Mouse (Mus musculus): Measurements from ENCODE around the gene Palmd. TPM values are rescaled to one million over a fixed set of nuclear protein-coding genes. Genes with fewer than 3 reads are reported as not detected.

Palmd gene
- polyA plus RNA-seq, 1 experiment from 2014 or later: 6.6 TPM

- H3K4me2 ChIP-seq (ENCODE audit: low read depth, low read length, severe bottlenecking): no peak overlapping the region
- WGBS: 88% methylated on average over 4 of the region's 4 CpGs
- no peak overlapping the region for H3K9ac ChIP-seq (ENCODE audit: low read length)
- no peak for DNase-seq (ENCODE audit: low spot score)
- H3K4me3 ChIP-seq (ENCODE audit: low read depth, low read length): no peak overlapping the region
- no peak for ATAC-seq (replicated peaks; ENCODE audit: low FRiP score)
- no peaks in the 10 kb centered on the region for H3K9me3 ChIP-seq (ENCODE audit: control insufficient read depth, low read length)
- no peaks in the 10 kb centered on the region for H3K36me3 ChIP-seq (ENCODE audit: control insufficient read depth, insufficient read depth, low read length)
- no peaks in the 10 kb centered on the region for H3K4me1 ChIP-seq (replicated peaks; ENCODE audit: control insufficient read depth, insufficient read depth, low read length)
- no peaks in the 10 kb centered on the region for H3K27me3 ChIP-seq (ENCODE audit: control insufficient read depth, insufficient read depth, low read length)
- no peak overlapping the region for H3K27ac ChIP-seq (ENCODE audit: low read depth, low read length)
Observed at GRCm38 (mm10) chr3:116928994-116929393, 39.8 kb downstream of the Palmd start.

DNA sequence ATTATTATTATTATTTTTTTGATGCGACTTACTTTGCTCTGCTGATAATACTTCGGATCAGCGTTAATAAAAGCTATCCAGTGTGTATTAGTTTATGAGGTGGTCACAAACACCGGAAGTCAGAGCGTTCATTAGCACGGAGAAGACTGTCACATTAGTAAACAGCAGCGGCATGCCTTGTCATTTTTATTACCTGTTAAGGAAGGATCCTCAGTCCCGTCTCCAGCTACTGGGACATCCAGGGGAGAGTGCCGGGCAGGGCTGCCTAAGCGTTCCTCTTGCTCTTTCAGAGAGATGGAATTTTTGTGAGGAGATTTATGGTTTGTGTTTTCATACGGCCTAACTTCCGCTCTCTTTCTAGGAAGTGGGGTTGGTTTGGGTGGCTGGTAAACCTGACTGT lies 45.7 kb downstream of the Palmd start:
- no peak for ATAC-seq (replicated peaks; ENCODE audit: low FRiP score)
- H3K9me3 ChIP-seq (ENCODE audit: control insufficient read depth, low read length): no peaks in the 10 kb centered on the region
- no peaks in the 10 kb centered on the region for H3K27me3 ChIP-seq (ENCODE audit: control insufficient read depth, insufficient read depth, low read length)
- H3K4me2 ChIP-seq (ENCODE audit: low read depth, low read length, severe bottlenecking): no peak overlapping the region
- H3K4me1 ChIP-seq (replicated peaks; ENCODE audit: control insufficient read depth, insufficient read depth, low read length): no peaks in the 10 kb centered on the region
- WGBS: 91% methylated on average over 12 of the region's 12 CpGs
- H3K4me3 ChIP-seq (ENCODE audit: low read depth, low read length): no peak overlapping the region
- H3K36me3 ChIP-seq (ENCODE audit: control insufficient read depth, insufficient read depth, low read length): no peaks in the 10 kb centered on the region
- no peak overlapping the region for H3K9ac ChIP-seq (ENCODE audit: low read length)
- DNase-seq (ENCODE audit: low spot score): no peak
- no peak overlapping the region for H3K27ac ChIP-seq (ENCODE audit: low read depth, low read length)

DNA sequence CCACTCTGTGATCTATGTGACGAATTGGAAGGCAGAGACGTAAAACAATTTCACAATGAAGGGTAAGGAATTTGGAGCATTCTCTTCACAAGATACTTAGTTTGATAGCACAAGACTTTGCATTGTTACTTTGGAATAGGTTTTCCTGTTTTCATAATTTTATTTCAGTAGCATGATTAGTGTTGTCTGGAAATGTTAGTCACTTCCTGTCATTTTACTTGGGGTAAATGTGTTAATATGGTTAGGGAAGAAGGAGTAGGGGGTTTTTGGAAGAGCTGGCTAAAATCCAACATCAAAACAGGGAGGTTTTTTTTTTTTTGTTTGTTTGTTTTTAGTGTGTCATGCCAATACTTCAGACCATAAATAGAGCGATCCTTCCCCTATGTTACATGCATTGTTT lies 47.3 kb downstream of the Palmd start:
- no peak overlapping the region for H3K27ac ChIP-seq (ENCODE audit: low read depth, low read length)
- no peak for DNase-seq (ENCODE audit: low spot score)
- H3K4me2 ChIP-seq (ENCODE audit: low read depth, low read length, severe bottlenecking): no peak overlapping the region
- no peaks in the 10 kb centered on the region for H3K9me3 ChIP-seq (ENCODE audit: control insufficient read depth, low read length)
- H3K4me3 ChIP-seq (ENCODE audit: low read depth, low read length): no peak overlapping the region
- no peaks in the 10 kb centered on the region for H3K27me3 ChIP-seq (ENCODE audit: control insufficient read depth, insufficient read depth, low read length)
- ATAC-seq (replicated peaks; ENCODE audit: low FRiP score): no peak
- no peaks in the 10 kb centered on the region for H3K36me3 ChIP-seq (ENCODE audit: control insufficient read depth, insufficient read depth, low read length)
- WGBS: 86% methylated on average over 3 of the region's 3 CpGs
- H3K4me1 ChIP-seq (replicated peaks; ENCODE audit: control insufficient read depth, insufficient read depth, low read length): no peaks in the 10 kb centered on the region
- no peak overlapping the region for H3K9ac ChIP-seq (ENCODE audit: low read length)

DNA sequence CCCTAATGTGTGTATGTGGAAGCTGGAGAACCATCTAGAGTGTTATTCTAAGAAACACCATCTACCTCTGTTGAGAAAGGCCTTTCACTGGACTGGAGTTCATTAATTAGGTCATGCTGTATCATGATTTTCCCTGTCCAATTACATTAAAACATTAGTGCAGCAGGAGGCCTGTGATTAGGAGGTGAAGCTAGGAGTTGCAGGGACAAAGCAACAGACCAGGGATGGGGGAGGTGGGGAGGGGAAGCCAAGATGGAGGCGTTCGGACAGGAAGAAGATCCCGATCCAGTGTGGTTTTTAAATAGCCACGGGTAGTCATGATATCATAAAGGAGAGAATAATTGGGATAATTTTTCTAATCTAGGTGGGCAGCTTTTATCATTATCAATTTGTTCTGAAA lies 51.8 kb downstream of the Palmd start:
- Histone ChIP-seq H3K27ac (ENCODE audit: low read depth, low read length) (no peak overlapping the region), H3K27me3 (ENCODE audit: control insufficient read depth, insufficient read depth, low read length) (no peaks in the 10 kb centered on the region), H3K36me3 (ENCODE audit: control insufficient read depth, insufficient read depth, low read length) (no peaks in the 10 kb centered on the region), H3K4me3 (ENCODE audit: low read depth, low read length) (no peak overlapping the region), H3K4me2 (ENCODE audit: low read depth, low read length, severe bottlenecking) (no peak overlapping the region), H3K4me1 (replicated peaks; ENCODE audit: control insufficient read depth, insufficient read depth, low read length) (no peaks in the 10 kb centered on the region), H3K9me3 (ENCODE audit: control insufficient read depth, low read length) (no peaks in the 10 kb centered on the region), H3K9ac (ENCODE audit: low read length) (no peak overlapping the region)
- 89% methylated on average over 4 of the region's 4 CpGs for WGBS
- ATAC-seq (replicated peaks; ENCODE audit: low FRiP score) (no peak), DNase-seq (ENCODE audit: low spot score) (no peak)

DNA sequence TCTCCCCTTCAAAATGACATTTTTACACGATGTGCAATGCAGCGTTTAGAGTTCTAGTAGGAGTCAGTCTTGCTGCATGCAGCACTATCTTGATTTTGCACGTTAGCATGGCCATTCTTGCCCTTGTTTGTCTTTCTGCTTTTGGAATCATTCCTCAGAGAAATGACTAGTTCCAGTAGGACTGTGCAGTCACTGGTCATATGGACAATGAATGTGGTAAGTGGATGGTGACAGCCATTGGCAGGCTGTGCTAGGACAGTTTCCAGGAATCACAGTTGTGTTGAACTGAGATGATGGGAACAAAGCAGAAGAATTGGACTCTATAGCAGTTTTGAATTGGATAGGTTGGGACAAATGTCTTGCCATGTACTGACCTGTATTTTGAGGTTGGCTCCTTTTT lies 53.9 kb downstream of the Palmd start:
- H3K27ac ChIP-seq (ENCODE audit: low read depth, low read length): no peak overlapping the region
- no peak overlapping the region for H3K4me2 ChIP-seq (ENCODE audit: low read depth, low read length, severe bottlenecking)
- H3K9me3 ChIP-seq (ENCODE audit: control insufficient read depth, low read length): no peaks in the 10 kb centered on the region
- H3K36me3 ChIP-seq (ENCODE audit: control insufficient read depth, insufficient read depth, low read length): no peaks in the 10 kb centered on the region
- no peaks in the 10 kb centered on the region for H3K27me3 ChIP-seq (ENCODE audit: control insufficient read depth, insufficient read depth, low read length)
- DNase-seq (ENCODE audit: low spot score) (no peak), ATAC-seq (replicated peaks; ENCODE audit: low FRiP score) (no peak)
- no peak overlapping the region for H3K4me3 ChIP-seq (ENCODE audit: low read depth, low read length)
- H3K9ac ChIP-seq (ENCODE audit: low read length): no peak overlapping the region
- WGBS: 79% methylated on average over 3 of the region's 3 CpGs
- no peaks in the 10 kb centered on the region for H3K4me1 ChIP-seq (replicated peaks; ENCODE audit: control insufficient read depth, insufficient read depth, low read length)

GRCm38 (mm10) chr3:116914374-116914773 lies 54.4 kb downstream of the Palmd start:
- Histone ChIP-seq H3K4me2 (ENCODE audit: low read depth, low read length, severe bottlenecking) (no peak overlapping the region), H3K27me3 (ENCODE audit: control insufficient read depth, insufficient read depth, low read length) (no peaks in the 10 kb centered on the region), H3K4me3 (ENCODE audit: low read depth, low read length) (no peak overlapping the region), H3K9me3 (ENCODE audit: control insufficient read depth, low read length) (no peaks in the 10 kb centered on the region), H3K36me3 (ENCODE audit: control insufficient read depth, insufficient read depth, low read length) (no peaks in the 10 kb centered on the region), H3K27ac (ENCODE audit: low read depth, low read length) (no peak overlapping the region), H3K4me1 (replicated peaks; ENCODE audit: control insufficient read depth, insufficient read depth, low read length) (no peaks in the 10 kb centered on the region), H3K9ac (ENCODE audit: low read length) (no peak overlapping the region)
- DNase-seq (ENCODE audit: low spot score) (no peak), ATAC-seq (replicated peaks; ENCODE audit: low FRiP score) (no peak)
- 95% methylated on average over 6 of the region's 6 CpGs for WGBS

GRCm38 (mm10) chr3:116906596-116906995 lies 62.2 kb downstream of the Palmd start:
- no peak overlapping the region for H3K27ac ChIP-seq (ENCODE audit: low read depth, low read length)
- no peak overlapping the region for H3K4me2 ChIP-seq (ENCODE audit: low read depth, low read length, severe bottlenecking)
- WGBS: 80% methylated on average over 9 of the region's 9 CpGs
- no peaks in the 10 kb centered on the region for H3K36me3 ChIP-seq (ENCODE audit: control insufficient read depth, insufficient read depth, low read length)
- ATAC-seq (replicated peaks; ENCODE audit: low FRiP score): no peak
- H3K4me3 ChIP-seq (ENCODE audit: low read depth, low read length): no peak overlapping the region
- H3K4me1 ChIP-seq (replicated peaks; ENCODE audit: control insufficient read depth, insufficient read depth, low read length): no peaks in the 10 kb centered on the region
- DNase-seq (ENCODE audit: low spot score): no peak
- no peaks in the 10 kb centered on the region for H3K27me3 ChIP-seq (ENCODE audit: control insufficient read depth, insufficient read depth, low read length)
- H3K9me3 ChIP-seq (ENCODE audit: control insufficient read depth, low read length): no peaks in the 10 kb centered on the region
- no peak overlapping the region for H3K9ac ChIP-seq (ENCODE audit: low read length)

DNA sequence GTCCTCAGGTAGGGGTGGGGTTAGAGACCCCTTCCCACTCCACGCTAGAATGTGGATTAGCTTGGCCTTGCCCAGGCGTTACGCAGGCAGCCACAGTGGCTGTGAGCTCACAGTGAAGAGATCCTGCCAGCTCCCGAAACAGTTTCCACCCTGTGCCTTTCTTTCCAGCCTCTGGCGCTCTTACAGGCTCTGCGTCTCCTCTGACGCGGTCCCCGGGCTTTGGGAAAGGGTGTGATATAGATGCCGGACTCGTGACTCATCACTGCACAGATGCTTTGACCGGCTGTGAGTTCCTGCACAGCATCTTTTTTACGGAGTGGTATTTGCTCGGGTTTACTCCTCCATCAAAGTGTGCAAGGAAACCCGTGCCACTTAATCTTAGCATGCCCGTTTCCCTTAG lies 62.9 kb downstream of the Palmd start:
- 90% methylated on average over 16 of the region's 16 CpGs for WGBS

GRCm38 (mm10) chr3:116904158-116904557 lies 64.6 kb downstream of the Palmd start:
- Histone ChIP-seq H3K9ac (ENCODE audit: low read length) (no peak overlapping the region), H3K4me3 (ENCODE audit: low read depth, low read length) (no peak overlapping the region), H3K27ac (ENCODE audit: low read depth, low read length) (no peak overlapping the region), H3K36me3 (ENCODE audit: control insufficient read depth, insufficient read depth, low read length) (no peaks in the 10 kb centered on the region), H3K27me3 (ENCODE audit: control insufficient read depth, insufficient read depth, low read length) (no peaks in the 10 kb centered on the region), H3K4me2 (ENCODE audit: low read depth, low read length, severe bottlenecking) (no peak overlapping the region), H3K4me1 (replicated peaks; ENCODE audit: control insufficient read depth, insufficient read depth, low read length) (no peaks in the 10 kb centered on the region), H3K9me3 (ENCODE audit: control insufficient read depth, low read length) (no peaks in the 10 kb centered on the region)
- ATAC-seq (replicated peaks; ENCODE audit: low FRiP score): peak; percentile 52
- 22% methylated on average over 6 of the region's 6 CpGs for WGBS
- DNase-seq (ENCODE audit: low spot score): peak; percentile 77

More for the DNA sequence above, 62.9 kb downstream of the Palmd start:
- H3K36me3 ChIP-seq (ENCODE audit: control insufficient read depth, insufficient read depth, low read length): no peaks in the 10 kb centered on the region
- no peak overlapping the region for H3K4me3 ChIP-seq (ENCODE audit: low read depth, low read length)
- ATAC-seq (replicated peaks; ENCODE audit: low FRiP score) (no peak), DNase-seq (ENCODE audit: low spot score) (no peak)
- no peak overlapping the region for H3K27ac ChIP-seq (ENCODE audit: low read depth, low read length)
- H3K27me3 ChIP-seq (ENCODE audit: control insufficient read depth, insufficient read depth, low read length): no peaks in the 10 kb centered on the region
- H3K9ac ChIP-seq (ENCODE audit: low read length): no peak overlapping the region
- H3K4me1 ChIP-seq (replicated peaks; ENCODE audit: control insufficient read depth, insufficient read depth, low read length): no peaks in the 10 kb centered on the region
- no peak overlapping the region for H3K4me2 ChIP-seq (ENCODE audit: low read depth, low read length, severe bottlenecking)
- H3K9me3 ChIP-seq (ENCODE audit: control insufficient read depth, low read length): no peaks in the 10 kb centered on the region
